Mouse (Mus musculus): ENCODE measurements around the gene 4930404N11Rik. TPM values are rescaled to one million over a fixed set of nuclear protein-coding genes. Genes with fewer than 3 reads are reported as not detected.

Gene 4930404N11Rik
- polyA plus RNA-seq, 1 experiment from 2014 or later = 16.5 TPM

DNA sequence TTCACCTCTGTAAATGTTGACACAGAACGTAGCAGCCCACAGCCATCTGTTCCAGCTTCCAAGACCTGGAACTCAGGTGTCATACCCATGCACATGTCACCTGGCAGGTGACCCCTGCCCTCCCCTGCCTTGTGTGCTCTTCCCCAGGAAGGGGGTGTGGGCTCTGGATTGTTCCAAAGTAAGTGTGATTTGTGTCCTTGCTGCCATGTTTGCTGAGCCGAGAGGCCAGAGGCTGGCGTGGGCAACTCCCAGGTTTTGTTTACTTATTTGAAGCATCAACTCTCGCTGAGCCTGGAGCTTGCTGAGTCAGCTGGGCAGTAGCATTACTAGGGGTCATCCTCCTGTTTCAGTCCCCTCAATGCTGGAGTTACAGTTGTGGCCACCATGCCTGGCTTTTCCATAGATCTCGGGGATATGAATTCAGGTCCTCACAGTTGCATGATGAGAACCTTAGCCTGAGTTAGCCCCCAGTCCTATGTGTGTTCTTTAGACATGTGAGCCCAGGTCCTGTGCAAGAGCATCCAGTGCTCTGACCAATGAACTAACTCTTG, 23.0 kb upstream of the 4930404N11Rik start, which contains the start of gene Gm48552:
Gene Gm48552, plus strand, starts transcription at position 501 of the 551 bp plus-strand sequence.
- WGBS = 52% methylated on average over 5 of the region's 5 CpGs
- no peak within 1 kb of the TSS for H3K4me3 ChIP-seq (ENCODE audit: low read depth, low read length)
- H3K27ac ChIP-seq (replicated peaks) = peak within 1 kb of the TSS; percentile 24; the same call in 1 of the 2 replicates
- H3K9ac ChIP-seq (ENCODE audit: low read length) = peak within 1 kb of the TSS; percentile 31; the same call in 1 of the 2 replicates
- peaks cover 15% of the 10 kb centered on the region; the same call in 1 of the 2 replicates for H3K36me3 ChIP-seq (ENCODE audit: control insufficient read depth, insufficient read depth, low read length)
- peak; percentile 5; the same call in 1 of the 2 replicates for ATAC-seq (ENCODE audit: low FRiP score, low TSS enrichment)
- TF ChIP-seq CTCF (IDR thresholded peaks at IDR 0.05; ENCODE audit: low read depth) (no peak), EP300 (optimal IDR thresholded peaks at IDR 0.05) (no peak)
- DNase-seq (ENCODE audit: low spot score) = peak; percentile 70
- H3K4me2 ChIP-seq (replicated peaks; ENCODE audit: low read depth) = no peak within 1 kb of the TSS
- no peaks in the 10 kb centered on the region for H3K27me3 ChIP-seq (ENCODE audit: control insufficient read depth, insufficient read depth, low read length)
- no peaks in the 10 kb centered on the region for H3K9me3 ChIP-seq (ENCODE audit: control insufficient read depth, low read length)
- peaks cover 12% of the 10 kb centered on the region for H3K4me1 ChIP-seq (replicated peaks; ENCODE audit: control insufficient read depth, insufficient read depth)

DNA sequence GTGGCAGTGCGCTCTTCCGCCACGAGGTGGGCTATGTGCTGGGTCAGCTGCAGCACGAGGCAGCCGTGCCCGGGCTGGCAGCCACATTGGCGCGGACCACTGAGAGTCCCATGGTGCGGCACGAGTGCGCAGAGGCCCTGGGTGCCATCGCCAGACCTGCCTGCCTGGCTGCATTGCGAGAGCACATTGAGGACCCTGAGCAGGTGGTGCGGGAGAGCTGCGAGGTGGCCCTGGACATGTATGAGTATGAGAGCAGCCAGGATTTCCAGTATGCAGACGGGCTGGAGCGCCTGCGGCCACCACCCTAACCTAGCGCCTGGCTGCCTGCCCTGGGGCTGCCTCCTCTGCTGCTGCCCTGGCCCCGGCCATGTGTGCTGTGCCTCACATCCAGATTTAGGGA, 22.1 kb upstream of the 4930404N11Rik start:
- TF ChIP-seq CTCF (IDR thresholded peaks at IDR 0.05; ENCODE audit: low read depth) (no peak), EP300 (optimal IDR thresholded peaks at IDR 0.05) (no peak)
- no peak overlapping the region for H3K9ac ChIP-seq (ENCODE audit: low read length)
- ATAC-seq (ENCODE audit: low FRiP score, low TSS enrichment) (no peak), DNase-seq (ENCODE audit: low spot score) (no peak)
- peaks cover 15% of the 10 kb centered on the region; the same call in 1 of the 2 replicates for H3K36me3 ChIP-seq (ENCODE audit: control insufficient read depth, insufficient read depth, low read length)
- 94% methylated on average over 20 of the region's 20 CpGs for WGBS
- H3K9me3 ChIP-seq (ENCODE audit: control insufficient read depth, low read length) = no peaks in the 10 kb centered on the region
- peaks cover 11% of the 10 kb centered on the region; the same call in 1 of the 2 replicates for H3K4me1 ChIP-seq (replicated peaks; ENCODE audit: control insufficient read depth, insufficient read depth)
- H3K4me2 ChIP-seq (replicated peaks; ENCODE audit: low read depth) = no peak overlapping the region
- no peaks in the 10 kb centered on the region for H3K27me3 ChIP-seq (ENCODE audit: control insufficient read depth, insufficient read depth, low read length)
- no peak overlapping the region for H3K4me3 ChIP-seq (ENCODE audit: low read depth, low read length)
- H3K27ac ChIP-seq (replicated peaks) = no peak overlapping the region

DNA sequence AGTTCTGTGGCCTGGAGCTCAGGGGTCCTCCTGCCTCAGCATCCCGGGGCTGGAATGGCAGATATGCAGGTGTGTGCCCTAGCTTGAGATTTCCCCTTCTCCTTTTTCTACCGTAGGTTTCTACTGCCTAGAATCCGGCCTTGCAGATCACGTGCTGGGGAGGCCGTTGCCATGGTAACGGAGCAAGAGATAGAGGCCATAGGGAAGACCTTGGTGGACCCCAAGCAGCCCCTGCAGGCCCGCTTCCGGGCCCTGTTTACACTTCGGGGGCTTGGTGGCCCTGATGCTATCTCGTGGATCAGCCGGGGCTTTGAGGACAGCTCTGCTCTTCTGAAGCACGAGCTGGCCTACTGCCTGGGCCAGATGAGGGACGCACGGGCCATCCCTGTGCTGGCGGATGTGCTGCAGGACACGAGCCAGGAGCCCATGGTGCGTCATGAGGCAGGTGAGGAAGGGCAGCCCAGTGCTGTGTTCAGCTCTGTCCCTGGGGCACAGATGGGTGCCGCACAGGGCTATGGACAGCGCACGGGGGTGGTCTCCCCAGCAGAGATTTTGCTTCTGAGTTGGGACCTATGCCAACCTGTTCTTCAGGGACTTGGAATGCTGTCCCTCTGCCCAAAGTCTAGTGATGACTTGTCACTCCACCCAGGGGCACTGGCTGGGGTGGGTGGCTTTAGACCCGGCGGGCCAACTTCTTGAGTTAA, 20.1 kb upstream of the 4930404N11Rik start:
- H3K9ac ChIP-seq (ENCODE audit: low read length) = 0 out of 2 replicates have a peak overlapping the region, but pooled peaks have one; percentile 8
- TF ChIP-seq EP300 (optimal IDR thresholded peaks at IDR 0.05) = no peak
- H3K4me1 ChIP-seq (replicated peaks; ENCODE audit: control insufficient read depth, insufficient read depth) = peaks cover 11% of the 10 kb centered on the region; the same call in 1 of the 2 replicates
- no peak overlapping the region; the same call in 1 of the 2 replicates for H3K4me3 ChIP-seq (ENCODE audit: low read depth, low read length)
- H3K27ac ChIP-seq (replicated peaks) = no peak overlapping the region
- no peaks in the 10 kb centered on the region for H3K9me3 ChIP-seq (ENCODE audit: control insufficient read depth, low read length)
- no peak overlapping the region for H3K4me2 ChIP-seq (replicated peaks; ENCODE audit: low read depth)
- no peaks in the 10 kb centered on the region for H3K27me3 ChIP-seq (ENCODE audit: control insufficient read depth, insufficient read depth, low read length)
- peaks cover 15% of the 10 kb centered on the region; the same call in 1 of the 2 replicates for H3K36me3 ChIP-seq (ENCODE audit: control insufficient read depth, insufficient read depth, low read length)
- ATAC-seq (ENCODE audit: low FRiP score, low TSS enrichment) = no peak
- DNase-seq (ENCODE audit: low spot score) = no peak
- WGBS = 74% methylated on average over 22 of the region's 22 CpGs

DNA sequence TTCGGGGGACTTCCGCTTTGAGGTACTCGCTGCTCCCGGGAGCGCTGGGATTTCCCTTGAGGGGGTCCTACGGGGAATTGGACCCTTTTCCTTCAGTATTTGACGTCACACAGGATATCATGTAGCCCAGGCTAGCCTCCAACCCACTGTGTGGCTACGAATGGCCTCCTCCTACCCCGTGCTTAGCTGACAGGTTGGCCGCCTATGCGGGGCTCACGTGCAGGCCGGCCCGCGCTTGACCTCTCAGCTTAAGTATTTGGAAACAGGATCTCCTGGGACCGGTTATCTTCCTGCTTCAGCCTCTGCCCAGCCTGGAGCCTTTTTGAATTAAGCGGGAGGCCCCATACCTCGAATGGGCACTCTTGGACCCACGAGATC, 19.0 kb upstream of the 4930404N11Rik start:
- peak overlapping the region; percentile 92 for H3K9ac ChIP-seq (ENCODE audit: low read length)
- 0% methylated on average over 19 of the region's 19 CpGs for WGBS
- peaks cover 15% of the 10 kb centered on the region; the same call in 1 of the 2 replicates for H3K36me3 ChIP-seq (ENCODE audit: control insufficient read depth, insufficient read depth, low read length)
- peak overlapping the region; percentile 86 for H3K4me3 ChIP-seq (ENCODE audit: low read depth, low read length)
- peaks cover 10% of the 10 kb centered on the region; the same call in 1 of the 2 replicates for H3K4me1 ChIP-seq (replicated peaks; ENCODE audit: control insufficient read depth, insufficient read depth)
- peak overlapping the region; percentile 95 for H3K27ac ChIP-seq (replicated peaks)
- no peak for TF ChIP-seq EP300 (optimal IDR thresholded peaks at IDR 0.05)
- TF ChIP-seq CTCF (IDR thresholded peaks at IDR 0.05; ENCODE audit: low read depth) = no peak
- H3K4me2 ChIP-seq (replicated peaks; ENCODE audit: low read depth) = peak overlapping the region; percentile 89
- no peaks in the 10 kb centered on the region for H3K9me3 ChIP-seq (ENCODE audit: control insufficient read depth, low read length)
- DNase-seq (ENCODE audit: low spot score) = peak; percentile 55
- H3K27me3 ChIP-seq (ENCODE audit: control insufficient read depth, insufficient read depth, low read length) = no peaks in the 10 kb centered on the region
- peak; percentile 25 for ATAC-seq (ENCODE audit: low FRiP score, low TSS enrichment)

DNA sequence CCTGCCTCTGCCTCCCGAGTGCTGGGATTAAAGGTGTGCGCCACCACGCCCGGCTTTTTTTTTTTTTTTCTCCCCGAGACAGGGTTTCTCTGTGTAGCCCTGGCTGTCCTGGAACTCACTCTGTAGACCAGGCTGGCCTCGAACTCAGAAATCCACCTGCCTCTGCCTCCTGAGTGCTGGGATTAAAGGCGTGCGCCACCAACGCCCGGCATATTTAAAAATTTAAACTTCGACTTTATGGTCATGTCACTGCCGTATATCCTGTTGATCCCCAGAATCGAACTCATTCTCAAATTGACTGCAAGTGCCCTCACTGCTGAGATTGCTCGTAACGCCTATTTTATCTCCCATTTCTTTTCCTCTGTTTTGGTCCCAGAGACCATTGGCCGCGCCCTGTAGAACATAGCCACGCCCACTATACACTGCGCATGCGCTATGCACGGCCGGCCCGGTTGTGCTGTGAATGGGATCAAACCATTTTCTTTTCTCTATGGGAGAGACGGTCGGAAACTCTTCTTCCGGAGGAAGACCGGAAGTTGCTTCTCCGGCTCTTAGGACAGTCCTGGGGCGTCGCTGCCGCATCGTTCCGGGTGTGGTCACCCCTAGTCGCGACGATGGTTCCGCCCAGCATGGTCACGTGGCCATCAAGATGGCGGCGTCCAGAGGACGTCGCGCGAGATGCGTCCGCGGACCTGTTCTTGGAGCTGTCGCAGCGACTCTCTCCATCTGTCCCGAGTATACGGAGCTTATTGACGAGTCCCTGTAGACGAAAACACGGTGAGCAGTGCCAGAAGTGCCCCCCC, 18.4 kb upstream of the 4930404N11Rik start, which contains the start of the genes Dohh and Gm48551:
Gene Dohh, plus strand, starts transcription at position 627 of the 803 bp plus-strand sequence.
Gene Gm48551, plus strand, starts transcription at position 665 of the 803 bp plus-strand sequence.
- TF ChIP-seq EP300 (optimal IDR thresholded peaks at IDR 0.05) (peak; percentile 88), CTCF (IDR thresholded peaks at IDR 0.05; ENCODE audit: low read depth) (no peak)

More for the DNA sequence above, 18.4 kb upstream of the 4930404N11Rik start, which contains the start of the genes Dohh and Gm48551:
- Histone ChIP-seq H3K4me2 (replicated peaks; ENCODE audit: low read depth) (peak within 1 kb of the TSS; percentile 89), H3K27ac (replicated peaks) (peak within 1 kb of the TSS; percentile 95), H3K4me1 (replicated peaks; ENCODE audit: control insufficient read depth, insufficient read depth) (peaks cover 8% of the 10 kb centered on the region; the same call in 1 of the 2 replicates), H3K4me3 (ENCODE audit: low read depth, low read length) (peak within 1 kb of the TSS; percentile 86), H3K9ac (ENCODE audit: low read length) (peak within 1 kb of the TSS; percentile 92), H3K36me3 (ENCODE audit: control insufficient read depth, insufficient read depth, low read length) (peaks cover 15% of the 10 kb centered on the region; the same call in 1 of the 2 replicates), H3K9me3 (ENCODE audit: control insufficient read depth, low read length) (no peaks in the 10 kb centered on the region), H3K27me3 (ENCODE audit: control insufficient read depth, insufficient read depth, low read length) (no peaks in the 10 kb centered on the region)
- WGBS = 5% methylated on average over 49 of the region's 54 CpGs
- ATAC-seq (ENCODE audit: low FRiP score, low TSS enrichment) = peak; percentile 89
- peak; percentile 98 for DNase-seq (ENCODE audit: low spot score)
